Mouse (Mus musculus) cerebellum, adult 8-10 months (tissue): ENCODE results near the gene Cebpzos.
A peak's percentile ranks its signal among the peaks of the same experiment; 100 is the strongest.

Source experiments
- DNase-seq: peaks from one replicate; pipeline ENCODE4 v3.0.0; 2022

Gene Cebpzos

GRCm38 (mm10) chr17:78916369-78916813 is at the start of gene Cebpzos:
Gene Cebpzos (plus strand): TSS chr17:78916500.
- peak; percentile 93 for DNase-seq

GRCm38 (mm10) chr17:78873886-78874285 is 42.4 kb upstream of the Cebpzos start:
- no peak for DNase-seq

GRCm38 (mm10) chr17:78881878-78882304 is 34.4 kb upstream of the Cebpzos start:
- DNase-seq, result no peak

GRCm38 (mm10) chr17:78882401-78883112 is 33.7 kb upstream of the Cebpzos start, which contains the start of gene Eif2ak2:
Gene Eif2ak2 (minus strand): TSS chr17:78882573.
- DNase-seq, result peak; percentile 41

- no peak for DNase-seq
Measured at GRCm38 (mm10) chr17:78883291-78883690, 33.0 kb upstream of the Cebpzos start.

- DNase-seq, result no peak
Measured at GRCm38 (mm10) chr17:78885286-78886065, 30.8 kb upstream of the Cebpzos start.

GRCm38 (mm10) chr17:78888554-78888953 is 27.7 kb upstream of the Cebpzos start:
- no peak for DNase-seq

- no peak for DNase-seq
Measured at GRCm38 (mm10) chr17:78889184-78889583, 27.1 kb upstream of the Cebpzos start.

- DNase-seq, result no peak
Measured at GRCm38 (mm10) chr17:78891020-78891419, 25.3 kb upstream of the Cebpzos start.

- no peak for DNase-seq
Measured at GRCm38 (mm10) chr17:78894991-78895390, 21.3 kb upstream of the Cebpzos start.

- DNase-seq, result no peak
Measured at GRCm38 (mm10) chr17:78895394-78895793, 20.9 kb upstream of the Cebpzos start.

- no peak for DNase-seq
Measured at GRCm38 (mm10) chr17:78903158-78903557, 13.1 kb upstream of the Cebpzos start.

GRCm38 (mm10) chr17:78906892-78907291 is 9.4 kb upstream of the Cebpzos start, which contains the start of gene Sult6b1:
Gene Sult6b1 (minus strand): TSS chr17:78906992.
- DNase-seq, result no peak

- DNase-seq, result no peak
Measured at GRCm38 (mm10) chr17:78909374-78909773, 6.9 kb upstream of the Cebpzos start.

- peak; percentile 25 for DNase-seq
Measured at GRCm38 (mm10) chr17:78912861-78913281, 3.4 kb upstream of the Cebpzos start.

GRCm38 (mm10) chr17:78913921-78914320 is 2.4 kb upstream of the Cebpzos start:
- no peak for DNase-seq

GRCm38 (mm10) chr17:78915772-78916171 is 528 bp upstream of the Cebpzos start:
- no peak for DNase-seq

GRCm38 (mm10) chr17:78916899-78917298 is 599 bp downstream of the Cebpzos start:
- no peak for DNase-seq

- DNase-seq, result no peak
Measured at GRCm38 (mm10) chr17:78917696-78918095, 1.4 kb downstream of the Cebpzos start.

GRCm38 (mm10) chr17:78935857-78936256 is 19.6 kb downstream of the Cebpzos start:
- no peak for DNase-seq

- DNase-seq, result peak; percentile 97
Measured at GRCm38 (mm10) chr17:78936466-78937228, 20.3 kb downstream of the Cebpzos start, which contains the start of the genes Cebpz and Ndufaf7. Gene Cebpz (minus strand): TSS chr17:78937066. Gene Ndufaf7 (plus strand): TSS chr17:78937136.

- DNase-seq, result no peak
Measured at GRCm38 (mm10) chr17:78937229-78937853, 21.0 kb downstream of the Cebpzos start.
